Mouse (Mus musculus) liver, postnatal 0 days (tissue): Measurements from ENCODE around the gene Ociad1. TPM values are rescaled to one million over a fixed set of nuclear protein-coding genes. Genes with fewer than 3 reads are reported as not detected.

Experiments
- ATAC-seq: fragments of 200-750 bp; cut with Nextera tagmentation; 2 replicates; pipeline ENCODE4 v1.8.0; 2017; ENCODE audit warnings: mild to moderate bottlenecking, moderate library complexity
- DNase-seq: peaks from one replicate; pipeline ENCODE4 v3.0.0-alpha.2; 2016
- H3K27ac ChIP-seq: fragments of 300-500 bp; sonication (generic); 2 replicates; pipeline ENCODE4 v1.5.1; 2014; ENCODE audit warnings: antibody characterized with exemption, moderate library complexity, mild to moderate bottlenecking, low read depth
- H3K27me3 ChIP-seq: fragments of 300-500 bp; sonication (generic); 2 replicates; pipeline ENCODE4 v1.6.1; 2014; ENCODE audit warnings: low read length, control low read depth, mixed read lengths; ENCODE audit not compliant: insufficient read depth
- H3K36me3 ChIP-seq: fragments of 300-500 bp; sonication (generic); replicated peaks from 2 replicates; pipeline ENCODE4 v1.6.1; 2014; ENCODE audit warnings: mild to moderate bottlenecking, control low read depth, low read length, moderate library complexity, mixed read lengths; ENCODE audit not compliant: insufficient read depth
- H3K4me1 ChIP-seq: fragments of 300-500 bp; sonication (generic); 2 replicates; pipeline ENCODE4 v1.6.1; 2014; ENCODE audit warnings: antibody characterized with exemption, mild to moderate bottlenecking, control low read depth; ENCODE audit not compliant: insufficient read depth
- H3K4me2 ChIP-seq: fragments of 300-500 bp; sonication (generic); 2 replicates; pipeline ENCODE4 v1.6.1; 2014; ENCODE audit warnings: low read depth, mild to moderate bottlenecking, low read length, moderate library complexity, mixed read lengths
- H3K4me3 ChIP-seq: fragments of 300-500 bp; sonication (generic); 2 replicates; pipeline ENCODE4 v1.5.1; 2014; ENCODE audit warnings: low read depth, low read length
- H3K9ac ChIP-seq: fragments of 300-500 bp; sonication (generic); replicated peaks from 2 replicates; pipeline ENCODE4 v1.6.1; 2014; ENCODE audit warnings: mild to moderate bottlenecking, moderate library complexity
- H3K9me3 ChIP-seq: fragments of 300-500 bp; sonication (generic); 2 replicates; pipeline ENCODE4 v1.6.1; 2016; ENCODE audit warnings: mild to moderate bottlenecking, control low read depth, low read length, mixed read lengths
- CTCF ChIP-seq: sonication (generic); IDR thresholded peaks from 2 replicates; pipeline ENCODE4 v1.5.1; 2016; ENCODE audit warnings: antibody characterized with exemption, low read depth
- EP300 ChIP-seq: IDR thresholded peaks from 2 replicates; pipeline ENCODE4 v1.6.1; 2016; ENCODE audit warnings: antibody characterized with exemption, low read depth, mild to moderate bottlenecking
- WGBS: fragments of 180-500 bp; shearing (Covaris S2); extraction: QIAGEN DNeasy Blood & Tissue Kit; methylation state at CpG from one replicate; pipeline ENCODE4 v1.1.7; 2014; ENCODE audit not compliant: insufficient replicate concordance; 5-methylcytosine and 5-hydroxymethylcytosine counted together
- polyA plus RNA-seq: library from polyadenylated mRNA; unstranded; fragments of >200 nt; fragmentation: Nextera tagmentation; extraction: Ambion mirVana; gene quantifications from 2 replicates; pipeline ENCODE4 v1.2.1, GENCODE M21; 2015

The Ociad1 gene
- polyA plus RNA-seq, 1 experiment from 2014 or later: 98.7 TPM

GRCm38 (mm10) chr5:73351796-73352195 lies 59.2 kb downstream of the Ociad1 start:
- Histone ChIP-seq H3K4me1 (peaks cover 4% of the 10 kb centered on the region; the same call in 1 of the 2 replicates), H3K4me3 (no peak overlapping the region), H3K27ac (no peak overlapping the region), H3K36me3 (no peaks in the 10 kb centered on the region), H3K9me3 (no peaks in the 10 kb centered on the region), H3K9ac (no peak overlapping the region), H3K4me2 (no peak overlapping the region), H3K27me3 (no peaks in the 10 kb centered on the region)
- DNase-seq: no peak
- TF ChIP-seq EP300: no peak
- no peak for ATAC-seq
- 88% methylated on average over 1 of the region's 1 CpGs for WGBS

DNA sequence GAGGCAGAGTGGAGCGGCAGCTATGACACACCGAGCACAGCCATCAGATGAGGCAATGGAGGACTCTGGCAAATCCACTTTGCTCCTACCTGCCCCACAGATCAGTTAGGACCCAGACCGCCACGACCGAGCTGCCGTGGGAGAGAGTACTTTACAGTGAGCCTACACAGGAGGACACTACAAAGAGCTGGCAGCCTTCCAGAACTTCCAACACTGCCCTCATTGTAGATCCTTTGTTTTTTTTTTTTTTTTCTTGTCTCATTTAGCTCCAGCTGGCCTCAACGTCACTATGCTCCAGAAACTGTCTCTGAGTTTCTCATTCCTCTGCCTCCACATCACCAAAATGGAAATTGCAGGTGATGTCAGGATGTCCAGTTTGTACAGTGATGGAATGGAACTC lies 60.9 kb downstream of the Ociad1 start:
- ATAC-seq: no peak

DNA sequence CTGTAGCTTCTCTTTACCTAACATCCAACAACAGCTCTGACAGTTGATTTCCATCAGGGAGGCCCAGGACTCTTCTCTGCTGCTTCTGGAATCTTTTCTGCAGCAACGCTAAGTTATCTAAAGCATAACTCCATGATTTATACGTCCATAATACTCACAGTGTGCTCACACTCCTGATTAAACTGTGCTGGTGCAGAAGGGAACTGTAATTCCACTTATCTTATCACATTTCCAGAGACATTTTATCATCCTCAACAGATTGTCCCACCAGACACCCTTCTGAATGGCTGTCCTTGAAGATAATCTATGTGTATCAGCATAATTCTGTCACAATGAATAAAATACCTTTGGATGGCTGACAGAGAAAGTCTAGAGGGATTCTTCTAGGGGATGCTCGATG lies 61.4 kb downstream of the Ociad1 start:
- Histone ChIP-seq H3K4me2 (no peak overlapping the region), H3K9me3 (no peaks in the 10 kb centered on the region), H3K27ac (no peak overlapping the region), H3K4me1 (peaks cover 4% of the 10 kb centered on the region; the same call in 1 of the 2 replicates), H3K9ac (no peak overlapping the region), H3K4me3 (no peak overlapping the region), H3K27me3 (no peaks in the 10 kb centered on the region), H3K36me3 (no peaks in the 10 kb centered on the region)
- ATAC-seq (no peak), DNase-seq (no peak)
- 48% methylated on average over 3 of the region's 3 CpGs for WGBS
- TF ChIP-seq EP300 (peak; percentile 90), CTCF (no peak)

More for the DNA sequence above, 60.9 kb downstream of the Ociad1 start:
- no peaks in the 10 kb centered on the region for H3K9me3 ChIP-seq
- no peak overlapping the region for H3K9ac ChIP-seq
- H3K36me3 ChIP-seq: no peaks in the 10 kb centered on the region
- WGBS: 72% methylated on average over 7 of the region's 7 CpGs
- TF ChIP-seq CTCF (no peak), EP300 (no peak)
- H3K4me3 ChIP-seq: no peak overlapping the region
- no peak overlapping the region for H3K27ac ChIP-seq
- peaks cover 4% of the 10 kb centered on the region; the same call in 1 of the 2 replicates for H3K4me1 ChIP-seq
- H3K4me2 ChIP-seq: no peak overlapping the region
- H3K27me3 ChIP-seq: no peaks in the 10 kb centered on the region
- no peak for DNase-seq

GRCm38 (mm10) chr5:73355393-73355792 lies 62.8 kb downstream of the Ociad1 start:
- no peak for DNase-seq
- TF ChIP-seq EP300: peak; percentile 87
- no peak for TF ChIP-seq CTCF
- ATAC-seq: peak; percentile 81
- Histone ChIP-seq H3K36me3 (no peaks in the 10 kb centered on the region), H3K27me3 (0 out of 2 replicates have a peak, but pooled peaks cover 4% of the 10 kb centered on the region), H3K27ac (no peak overlapping the region), H3K4me2 (no peak overlapping the region), H3K4me1 (peaks cover 13% of the 10 kb centered on the region), H3K4me3 (no peak overlapping the region), H3K9me3 (no peaks in the 10 kb centered on the region), H3K9ac (no peak overlapping the region)
- 44% methylated on average over 5 of the region's 5 CpGs for WGBS

- no peak overlapping the region for H3K27ac ChIP-seq
- TF ChIP-seq CTCF: no peak
- no peak for TF ChIP-seq EP300
- WGBS: 69% methylated on average over 6 of the region's 6 CpGs
- ATAC-seq (no peak), DNase-seq (no peak)
- H3K9ac ChIP-seq: no peak overlapping the region
- no peak overlapping the region for H3K4me3 ChIP-seq
- H3K27me3 ChIP-seq: 0 out of 2 replicates have a peak, but pooled peaks cover 5% of the 10 kb centered on the region
- no peaks in the 10 kb centered on the region for H3K36me3 ChIP-seq
- 0 out of 2 replicates have a peak overlapping the region, but pooled peaks have one; percentile 51 for H3K4me2 ChIP-seq
- H3K4me1 ChIP-seq: peaks cover 16% of the 10 kb centered on the region
- no peaks in the 10 kb centered on the region for H3K9me3 ChIP-seq
Measured at GRCm38 (mm10) chr5:73359134-73359751, 66.7 kb downstream of the Ociad1 start.

DNA sequence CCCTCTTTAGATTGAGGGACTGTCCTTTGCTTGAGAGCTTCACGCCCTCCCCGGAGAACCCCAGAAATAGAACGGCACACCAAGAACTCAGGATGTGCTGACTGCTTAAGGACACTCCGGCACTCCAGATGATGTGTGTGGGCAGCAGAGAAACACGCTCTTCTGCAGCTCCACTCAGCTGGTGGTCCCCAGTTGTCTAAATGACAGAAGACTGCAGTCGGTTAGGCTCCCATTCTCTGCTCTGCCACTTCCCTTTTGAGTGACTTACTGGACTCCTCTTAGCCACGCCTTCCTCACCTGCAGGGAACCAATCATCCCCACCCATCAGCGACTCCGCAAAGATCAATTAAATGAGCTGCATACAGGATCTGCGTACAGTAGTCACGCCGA lies 67.2 kb downstream of the Ociad1 start:
- no peak for TF ChIP-seq CTCF
- no peak for TF ChIP-seq EP300
- H3K4me3 ChIP-seq: no peak overlapping the region

More for the DNA sequence above, 67.2 kb downstream of the Ociad1 start:
- H3K9ac ChIP-seq: no peak overlapping the region
- peaks cover 17% of the 10 kb centered on the region for H3K4me1 ChIP-seq
- H3K36me3 ChIP-seq: no peaks in the 10 kb centered on the region
- peak overlapping the region; percentile 51 for H3K4me2 ChIP-seq
- 33% methylated on average over 12 of the region's 12 CpGs for WGBS
- 0 out of 2 replicates have a peak, but pooled peaks cover 5% of the 10 kb centered on the region for H3K27me3 ChIP-seq
- H3K9me3 ChIP-seq: no peaks in the 10 kb centered on the region
- ATAC-seq (0 out of 2 replicates have a peak, but pooled peaks have one; percentile 32), DNase-seq (no peak)
- no peak overlapping the region for H3K27ac ChIP-seq
